Mouse (Mus musculus): ENCODE results near the gene AC140267.1.

AC140267.1 gene

DNA sequence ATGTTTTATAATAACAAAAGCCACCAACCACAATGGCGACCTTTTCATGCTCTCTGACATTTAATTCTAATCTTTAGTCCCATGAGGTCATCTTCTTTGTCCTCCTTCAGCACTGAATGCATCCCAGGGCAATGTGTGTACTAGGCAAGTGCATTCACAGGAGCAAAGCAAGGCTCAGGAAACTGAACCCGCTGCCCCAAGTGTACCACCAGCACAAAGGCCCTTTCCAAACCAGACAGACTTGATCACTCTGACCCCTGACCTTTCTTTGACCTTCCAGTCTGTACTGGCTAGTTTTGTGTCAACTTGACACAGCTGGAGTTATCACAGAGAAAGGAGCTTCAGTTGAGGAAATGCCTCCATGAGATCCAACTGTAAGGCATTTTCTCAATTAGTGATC is 3.3 kb upstream of the AC140267.1 start:
- no peak for DNase-seq

GRCm38 (mm10) chr15:80233053-80233452 is 2.6 kb upstream of the AC140267.1 start:
- no peak for DNase-seq

- peak; percentile 99 for DNase-seq
These were observed 1.7 kb upstream of the AC140267.1 start, which contains the start of gene Mief1 for GRCm38 (mm10) chr15:80233733-80234509. Gene Mief1, plus strand, starts transcription at chr15:80234018.

- no peak for DNase-seq
These were observed 12.5 kb downstream of the AC140267.1 start for GRCm38 (mm10) chr15:80248135-80248534.

DNA sequence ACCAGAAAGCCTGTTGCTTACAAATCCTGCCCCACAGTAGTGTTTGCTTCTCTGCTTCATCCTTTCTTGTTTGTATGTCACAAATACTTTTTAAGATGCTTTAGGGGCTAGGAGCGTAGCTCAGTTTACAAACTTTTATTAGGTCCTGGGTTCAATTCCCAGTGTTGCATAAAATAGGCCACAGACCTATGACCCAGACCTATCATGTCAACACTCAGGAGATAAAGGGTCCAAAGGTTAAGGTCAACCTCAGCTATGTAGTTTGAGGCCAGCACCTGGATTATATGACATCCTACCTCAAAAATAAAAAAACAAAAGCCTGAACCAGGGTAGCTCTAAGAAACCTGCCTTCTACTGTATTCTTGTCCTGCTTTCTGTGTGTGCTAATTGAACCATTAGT is 13.0 kb downstream of the AC140267.1 start:
- no peak for DNase-seq

GRCm38 (mm10) chr15:80249672-80250071 is 14.0 kb downstream of the AC140267.1 start:
- no peak for DNase-seq

GRCm38 (mm10) chr15:80250586-80250985 is 15.0 kb downstream of the AC140267.1 start:
- no peak for DNase-seq

GRCm38 (mm10) chr15:80253530-80253929 is 17.9 kb downstream of the AC140267.1 start:
- no peak for DNase-seq

GRCm38 (mm10) chr15:80254207-80254606 is 18.6 kb downstream of the AC140267.1 start:
- DNase-seq = peak; percentile 49 to 52

- peak; percentile 97 to 99 for DNase-seq
These were observed 19.4 kb downstream of the AC140267.1 start, which contains the start of gene Atf4 for GRCm38 (mm10) chr15:80254847-80255645. Gene Atf4, plus strand, starts transcription at chr15:80255184.

DNA sequence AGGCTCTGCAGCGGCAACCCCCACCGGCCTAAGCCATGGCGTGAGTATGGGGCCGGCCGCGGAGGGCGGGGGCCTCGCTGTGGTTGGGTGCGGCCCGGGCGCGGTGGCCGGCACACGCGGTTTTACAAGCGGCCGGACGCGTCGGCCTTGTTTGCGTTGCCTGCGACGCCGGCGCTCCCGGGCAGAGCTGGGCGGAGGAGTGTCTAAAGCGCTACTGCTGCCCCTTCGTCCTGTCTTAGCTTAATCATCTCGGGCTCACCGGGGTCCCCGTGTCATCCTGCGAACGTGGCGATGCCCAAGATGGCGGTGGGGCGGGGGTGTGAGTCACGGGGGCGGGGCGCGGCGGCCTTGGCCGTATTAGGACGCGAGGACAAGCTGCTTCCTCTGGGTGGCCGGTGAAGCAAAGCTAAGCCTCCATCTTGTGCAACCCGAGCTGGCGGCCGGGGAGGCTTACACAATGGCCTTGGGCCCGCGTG is 20.0 kb downstream of the AC140267.1 start:
- DNase-seq = peak; percentile 90 to 93

DNA sequence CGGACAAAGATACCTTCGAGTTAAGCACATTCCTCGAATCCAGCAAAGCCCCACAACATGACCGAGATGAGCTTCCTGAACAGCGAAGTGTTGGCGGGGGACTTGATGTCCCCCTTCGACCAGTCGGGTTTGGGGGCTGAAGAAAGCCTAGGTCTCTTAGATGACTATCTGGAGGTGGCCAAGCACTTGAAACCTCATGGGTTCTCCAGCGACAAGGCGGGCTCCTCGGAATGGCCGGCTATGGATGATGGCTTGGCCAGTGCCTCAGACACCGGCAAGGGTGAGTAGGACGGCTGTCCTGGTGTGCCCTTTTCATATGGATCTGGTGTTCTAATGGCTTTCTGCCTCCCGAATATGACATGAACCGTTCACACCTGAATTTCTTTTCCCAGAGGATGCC is 20.6 kb downstream of the AC140267.1 start:
- no peak for DNase-seq

DNA sequence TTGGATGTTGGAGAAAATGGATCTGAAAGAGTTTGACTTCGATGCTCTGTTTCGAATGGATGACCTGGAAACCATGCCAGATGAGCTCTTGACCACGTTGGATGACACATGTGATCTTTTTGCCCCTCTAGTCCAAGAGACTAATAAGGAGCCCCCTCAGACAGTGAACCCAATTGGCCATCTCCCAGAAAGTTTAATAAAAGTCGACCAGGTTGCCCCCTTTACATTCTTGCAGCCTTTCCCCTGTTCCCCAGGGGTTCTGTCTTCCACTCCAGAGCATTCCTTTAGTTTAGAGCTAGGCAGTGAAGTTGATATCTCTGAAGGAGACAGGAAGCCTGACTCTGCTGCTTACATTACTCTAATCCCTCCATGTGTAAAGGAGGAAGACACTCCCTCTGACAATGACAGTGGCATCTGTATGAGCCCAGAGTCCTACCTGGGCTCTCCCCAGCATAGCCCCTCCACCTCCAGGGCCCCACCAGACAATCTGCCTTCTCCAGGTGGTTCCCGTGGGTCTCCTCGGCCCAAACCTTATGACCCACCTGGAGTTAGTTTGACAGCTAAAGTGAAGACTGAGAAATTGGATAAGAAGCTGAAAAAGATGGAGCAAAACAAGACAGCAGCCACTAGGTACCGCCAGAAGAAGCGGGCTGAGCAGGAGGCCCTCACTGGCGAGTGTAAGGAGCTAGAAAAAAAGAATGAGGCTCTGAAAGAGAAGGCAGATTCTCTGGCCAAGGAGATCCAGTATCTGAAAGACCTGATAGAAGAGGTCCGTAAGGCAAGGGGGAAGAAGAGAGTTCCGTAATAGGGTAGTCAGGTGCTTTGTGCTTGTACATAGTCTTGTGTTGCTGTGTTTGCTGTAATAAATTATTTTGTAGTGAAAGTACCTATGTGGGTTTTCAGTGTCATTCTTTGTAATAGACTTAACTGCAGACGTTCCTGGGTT is 21.3 kb downstream of the AC140267.1 start:
- DNase-seq = no peak

- no peak for DNase-seq
These were observed 22.1 kb downstream of the AC140267.1 start for GRCm38 (mm10) chr15:80257602-80258239.

GRCm38 (mm10) chr15:80258240-80259170 is 22.9 kb downstream of the AC140267.1 start:
- DNase-seq = no peak

DNA sequence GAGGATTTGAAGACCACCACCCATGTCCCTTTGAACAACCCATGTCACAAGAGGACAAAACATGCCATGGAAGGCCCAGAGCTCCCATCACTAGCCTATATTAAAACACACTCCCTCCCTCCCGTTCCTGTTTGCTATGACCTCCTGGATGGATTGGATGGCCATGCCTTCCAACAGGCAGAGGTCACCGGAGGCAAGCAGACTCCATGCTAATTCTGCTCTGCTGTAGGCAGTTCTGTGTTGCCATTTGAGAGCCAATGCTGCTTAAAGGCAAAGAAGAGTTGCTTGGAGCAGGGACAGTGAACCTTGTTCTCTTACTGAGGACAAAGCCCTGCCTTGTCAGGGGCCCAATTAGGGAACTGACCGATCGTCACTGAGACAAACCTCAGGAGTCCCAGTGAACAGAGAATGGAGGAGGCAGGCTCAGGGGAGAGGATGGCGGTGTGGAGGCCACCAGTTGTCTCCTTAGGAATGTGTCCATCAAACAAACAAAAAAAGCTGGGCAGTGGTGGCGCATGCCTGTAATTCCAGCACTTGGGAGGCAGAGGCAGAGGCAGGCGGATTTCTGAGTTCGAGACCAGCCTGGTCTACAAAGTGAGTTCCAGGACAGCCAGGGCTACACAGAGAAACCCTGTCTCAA is 23.9 kb downstream of the AC140267.1 start:
- no peak for DNase-seq

DNA sequence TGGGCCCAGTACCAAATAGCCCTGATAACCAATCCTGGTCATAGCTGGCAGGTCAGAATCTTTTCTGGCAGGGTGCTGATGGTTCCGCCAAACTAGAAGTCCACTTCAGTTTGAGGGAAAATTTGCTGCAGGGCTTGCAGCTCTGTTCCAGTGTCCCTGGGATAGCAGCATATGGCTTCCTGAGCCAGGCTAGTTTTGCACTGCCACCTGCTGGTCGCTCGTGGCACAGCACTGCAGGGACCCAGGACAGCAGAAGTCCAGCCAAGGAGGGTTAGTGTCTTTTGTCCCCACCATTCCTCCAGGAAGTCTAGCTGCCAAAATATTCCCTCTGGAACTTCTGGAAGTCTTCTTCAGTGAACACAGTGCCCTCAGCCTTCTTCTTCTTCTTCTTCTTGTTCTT is 25.0 kb downstream of the AC140267.1 start:
- peak; percentile 83 to 89 for DNase-seq

DNA sequence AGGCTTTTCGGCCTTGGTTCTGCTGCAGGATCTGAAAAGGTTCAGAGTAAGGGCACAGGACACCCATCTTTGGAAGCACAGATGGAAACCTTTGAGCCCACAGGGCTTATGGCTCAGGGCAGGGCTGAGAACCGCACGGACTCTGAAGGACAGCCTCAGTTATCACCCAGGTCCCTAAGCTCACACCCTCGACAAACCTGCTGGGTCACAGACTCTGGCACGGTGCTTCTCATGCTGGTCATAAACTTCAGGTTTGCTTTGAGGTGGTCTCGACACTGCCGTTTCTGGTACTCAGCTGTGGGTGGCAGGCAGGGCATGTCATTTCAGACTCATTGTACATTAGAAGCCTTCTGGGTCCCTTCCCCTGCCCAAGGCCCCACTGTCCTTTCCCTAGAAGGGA is 25.5 kb downstream of the AC140267.1 start:
- DNase-seq = no peak

GRCm38 (mm10) chr15:80263610-80264575 is 28.3 kb downstream of the AC140267.1 start, which contains the start of gene Rps19bp1:
Gene Rps19bp1, minus strand, starts transcription at chr15:80264315.
- peak; percentile 93 to 94 for DNase-seq

All from lung, postnatal 4 days (tissue).